Mouse (Mus musculus) thymus, adult 2 months (tissue): Measurements from ENCODE around the gene Zzef1.

Experiments used
- CTCF ChIP-seq: fragments of 200-500 bp; IDR thresholded peaks from 2 replicates; pipeline ENCODE4 v1.5.1; 2012; ENCODE audit warnings: mild to moderate bottlenecking, control low read depth, low read length, moderate library complexity, borderline replicate concordance; ENCODE audit not compliant: control insufficient read depth, poor library complexity, insufficient read depth; ENCODE audit errors: extremely low read depth
- POLR2A ChIP-seq: fragments of 200-500 bp; IDR thresholded peaks from 2 replicates; pipeline ENCODE4 v1.6.1; 2012; ENCODE audit warnings: mild to moderate bottlenecking, low read length, control low read depth, moderate library complexity; ENCODE audit not compliant: control insufficient read depth, poor library complexity, insufficient read depth; ENCODE audit errors: extremely low read depth

DNA sequence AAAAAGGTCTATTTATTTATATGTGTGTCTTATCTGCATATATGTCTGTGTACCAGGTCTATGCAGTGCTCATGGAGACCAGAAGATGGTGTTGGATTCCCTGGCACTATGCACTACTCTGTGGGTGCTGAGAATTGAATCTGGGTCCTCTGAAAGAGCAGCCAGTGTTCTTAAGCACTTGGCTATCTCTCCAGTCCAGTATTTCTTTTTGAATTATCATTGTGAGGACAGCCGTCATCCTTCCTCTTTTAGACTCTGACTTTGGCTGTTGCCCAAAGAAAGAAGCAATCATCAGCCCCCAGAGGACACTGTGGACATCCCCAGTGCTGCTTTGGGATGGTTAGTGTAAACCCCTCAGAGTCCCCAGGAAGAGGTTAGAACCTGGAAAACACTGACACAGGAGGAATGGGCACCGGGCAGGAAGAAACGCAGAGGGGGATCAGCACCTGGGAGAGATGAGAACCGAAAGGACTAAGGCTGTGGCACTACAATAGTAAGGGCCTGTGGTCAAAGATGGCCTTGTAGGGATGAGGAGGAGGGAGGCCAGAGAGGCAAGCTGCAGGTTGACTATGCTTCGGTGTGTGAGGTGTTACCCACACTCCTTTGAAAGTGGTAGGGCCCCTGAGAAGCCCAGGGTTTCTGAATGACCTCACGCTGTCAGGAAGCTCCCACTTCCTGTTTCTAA lies 150.0 kb downstream of the Zzef1 start:
- TF ChIP-seq CTCF (no peak), POLR2A (no peak)
